Mouse (Mus musculus) heart, postnatal 10 days (tissue): ENCODE measurements at regions not wholly inside any gene's neighbourhood (a gene's known extent, or its start where the extent isn't known, plus 50 kb on each side); places are given as distances from the start of the nearest gene placed in this dataset.
"Not testable (repeated sequence)": the region's sequence is repeated elsewhere in the genome, so short reads cannot be mapped to it uniquely, and the experiment has no call there.

Source experiments
- DNase-seq, 2 experiments: peaks; one replicate each; pipeline ENCODE4 v3.0.0; 2021
- intact Hi-C: fragments of 180-260 bp; cut with DNase I; formaldehyde crosslinking; loops from one replicate; pipeline ENCODE4 v1.15.1; 2025

DNA sequence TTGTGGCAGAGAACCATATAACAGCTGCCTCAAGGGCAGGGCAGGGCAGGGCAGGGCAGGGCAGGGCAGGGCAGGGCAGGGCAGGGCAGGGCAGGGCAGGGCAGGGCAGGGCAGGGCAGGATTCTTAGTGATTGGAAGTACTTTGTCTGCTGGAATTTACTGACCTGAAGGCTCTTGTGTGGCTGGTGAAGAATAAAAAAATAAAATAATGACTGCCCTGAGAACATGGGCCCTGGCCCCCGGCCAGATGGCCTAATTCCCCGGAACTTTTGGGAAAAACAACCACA is 169.3 kb downstream of the Qk start:
- intact Hi-C loops, DNase-seq: not testable (repeated sequence)

GRCm38 (mm10) chr17:10149682-10150402 is 169.8 kb downstream of the Qk start:
- intact Hi-C loops = no loop called here
- DNase-seq = no peak

DNA sequence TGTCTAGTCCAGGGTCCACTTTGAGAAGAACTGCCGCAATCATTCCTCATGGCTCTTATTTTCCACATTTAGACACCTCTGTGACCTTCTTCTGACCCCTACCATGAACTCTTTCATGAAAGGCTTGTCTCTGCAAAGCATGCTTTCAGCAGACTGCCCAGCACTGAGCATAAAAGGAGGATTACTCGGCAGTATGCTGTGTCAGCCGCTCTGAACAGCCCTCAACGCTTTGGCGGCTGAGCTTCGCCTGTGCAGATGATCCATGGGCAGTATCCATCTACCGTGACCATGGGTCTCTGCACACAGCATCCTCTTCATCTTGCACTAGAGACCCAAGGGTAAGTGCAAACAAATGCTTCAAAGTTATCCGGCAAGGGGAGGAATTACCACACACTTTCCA is 172.5 kb downstream of the Qk start:
- intact Hi-C loops = no loop called here
- peak; percentile 22 to 30 for DNase-seq

GRCm38 (mm10) chr17:10146576-10146975 is 173.1 kb downstream of the Qk start:
- intact Hi-C loops = no loop called here
- DNase-seq = no peak

GRCm38 (mm10) chr17:10138847-10139246 is 180.8 kb downstream of the Qk start:
- no peak for DNase-seq
- intact Hi-C loops = no loop called here

- intact Hi-C loops = no loop called here
- DNase-seq = no peak
Observed at GRCm38 (mm10) chr17:10138374-10138773, 181.3 kb downstream of the Qk start.

- DNase-seq = peak; percentile 42 to 58
- intact Hi-C loops = no loop called here
Observed at GRCm38 (mm10) chr17:10135111-10135510, 184.5 kb downstream of the Qk start.

DNA sequence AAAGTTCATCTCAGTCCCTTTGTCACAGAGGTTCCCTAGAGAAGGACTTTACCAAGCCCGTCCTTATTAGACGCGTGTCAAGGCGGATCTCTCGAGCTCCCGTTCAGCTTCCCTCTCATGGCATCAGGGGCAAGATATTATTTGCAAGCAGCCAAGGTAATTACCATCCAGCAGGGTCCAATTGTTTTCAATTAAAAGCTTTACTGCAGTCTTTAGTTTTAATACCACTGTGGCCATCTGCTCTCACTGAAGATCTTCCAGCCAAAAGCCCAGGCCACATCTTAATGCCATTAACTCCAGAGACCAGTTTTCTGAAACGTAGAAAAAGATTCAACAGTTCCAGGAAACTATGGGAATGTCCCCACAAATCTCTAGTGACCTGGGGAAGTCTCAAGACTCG is 191.1 kb downstream of the Qk start:
- DNase-seq = no peak

DNA sequence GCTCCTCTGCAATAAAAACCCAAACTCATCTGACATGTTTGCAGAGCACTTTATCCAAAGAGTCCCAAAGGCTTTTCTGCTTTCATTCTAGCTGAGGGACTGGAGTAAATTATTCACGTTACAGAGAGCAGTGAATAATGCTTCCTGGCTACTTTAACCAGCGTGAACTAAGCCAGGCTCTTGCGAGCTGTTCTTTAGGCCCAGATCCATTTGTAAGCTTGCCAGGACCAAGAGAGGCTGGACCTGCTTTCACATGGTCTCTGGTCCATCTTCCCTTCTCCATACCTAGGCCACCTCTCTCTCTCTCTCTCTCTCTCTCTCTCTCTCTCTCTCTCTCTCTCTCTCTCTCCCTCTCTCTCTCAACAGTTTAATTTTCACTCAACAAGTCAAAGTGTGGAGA is 197.2 kb downstream of the Qk start:
- intact Hi-C loops = no loop called here
- no peak for DNase-seq

More for the DNA sequence above, 191.1 kb downstream of the Qk start:
- intact Hi-C loops = no loop called here

DNA sequence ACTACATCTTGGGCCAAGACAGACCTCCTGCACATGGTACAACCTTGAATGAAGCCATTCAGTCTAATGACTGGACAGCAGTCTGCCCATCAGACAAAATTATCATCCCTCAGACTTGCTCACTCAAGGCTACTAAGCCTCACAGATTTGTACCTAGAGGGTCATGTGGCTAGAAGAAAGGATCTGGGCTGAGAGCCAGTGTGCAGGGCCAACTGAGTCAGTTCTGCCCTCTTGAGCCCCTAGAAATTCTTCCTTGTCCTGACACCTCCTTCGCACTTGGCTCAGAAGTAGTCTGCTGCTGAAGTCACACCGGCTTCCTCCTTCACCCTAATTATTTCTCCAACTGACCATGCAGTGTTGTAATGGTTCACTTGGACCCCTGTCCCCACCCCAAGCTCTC is 207.5 kb downstream of the Qk start:
- DNase-seq = no peak
- intact Hi-C loops = no loop called here

GRCm38 (mm10) chr17:10110375-10110675 is 209.3 kb downstream of the Qk start:
- intact Hi-C loops = no loop called here
- no peak for DNase-seq

DNA sequence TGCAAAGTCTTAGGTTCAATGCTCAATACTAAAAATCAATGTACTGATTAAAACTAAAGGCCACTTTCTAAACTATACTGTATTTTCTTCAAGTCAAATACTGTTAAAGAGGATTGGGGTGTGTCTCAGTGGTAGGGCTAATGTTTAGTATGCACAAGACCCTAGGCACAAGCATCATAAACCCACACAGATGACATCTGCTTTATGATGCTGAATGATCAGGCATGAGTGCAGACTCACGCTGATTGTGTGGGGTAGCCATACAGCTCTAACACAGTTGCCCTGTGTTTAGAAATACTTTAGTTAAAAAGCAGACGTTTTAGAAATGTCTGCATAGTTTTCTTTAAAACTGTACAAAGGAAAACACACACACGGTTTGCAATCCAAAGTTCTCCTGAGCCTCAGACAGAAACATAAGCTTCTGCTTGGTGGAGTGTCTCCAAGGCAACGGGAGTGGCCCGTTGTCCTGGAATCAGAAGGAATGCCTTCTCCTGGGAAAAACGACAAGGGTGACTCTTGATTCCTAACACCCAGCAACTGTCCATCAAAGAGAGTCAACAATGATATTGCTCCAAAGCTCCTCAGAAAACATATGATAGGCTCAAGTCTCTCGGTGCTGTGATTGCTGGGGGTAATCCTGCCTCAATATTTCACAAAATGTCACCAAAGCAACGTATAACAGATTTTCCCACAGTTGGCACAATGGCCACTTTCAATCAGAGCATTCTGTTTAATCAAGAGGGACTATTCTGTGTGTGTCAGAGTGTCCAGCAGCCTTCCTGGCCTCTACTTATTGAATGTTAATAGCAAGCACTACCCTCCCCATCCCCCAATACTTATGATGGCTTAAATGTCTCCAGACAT is 209.9 kb downstream of the Qk start:
- no peak for DNase-seq
- intact Hi-C loops = no loop called here

DNA sequence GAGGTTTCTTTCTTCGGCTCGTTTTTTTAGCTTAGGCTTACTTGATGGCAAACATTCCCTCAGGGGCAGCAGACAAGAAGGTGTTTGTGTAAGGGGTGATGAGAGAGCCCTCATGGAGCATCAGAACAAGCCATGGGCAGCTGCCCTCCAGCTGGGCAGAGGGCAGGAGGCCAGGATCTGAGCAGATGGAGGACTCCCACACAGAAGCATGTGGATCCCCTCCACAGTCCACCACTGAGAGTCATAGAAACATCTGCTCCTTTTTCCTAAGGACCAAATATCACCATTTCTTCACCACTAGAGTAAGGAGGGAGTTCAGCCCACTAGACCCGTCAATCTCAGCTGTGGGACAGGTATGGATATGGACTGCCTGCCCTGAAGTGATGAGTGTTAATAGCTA is 214.4 kb downstream of the Qk start:
- DNase-seq = peak in 1 of 2 experiments; percentile 38

GRCm38 (mm10) chr17:10098199-10098598 is 221.5 kb downstream of the Qk start:
- DNase-seq = no peak
- intact Hi-C loops = loop anchor here (5.0 kb wide), 2 partner anchors 94 to 394 kb away; no protein-coding TSS in a partner anchor

More for the DNA sequence above, 214.4 kb downstream of the Qk start:
- intact Hi-C loops = no loop called here

GRCm38 (mm10) chr17:10097691-10098090 is 222.0 kb downstream of the Qk start:
- intact Hi-C loops = loop anchor here (2.0 to 5.0 kb wide), 3 partner anchors 95 to 395 kb away; no protein-coding TSS in a partner anchor
- DNase-seq = no peak

DNA sequence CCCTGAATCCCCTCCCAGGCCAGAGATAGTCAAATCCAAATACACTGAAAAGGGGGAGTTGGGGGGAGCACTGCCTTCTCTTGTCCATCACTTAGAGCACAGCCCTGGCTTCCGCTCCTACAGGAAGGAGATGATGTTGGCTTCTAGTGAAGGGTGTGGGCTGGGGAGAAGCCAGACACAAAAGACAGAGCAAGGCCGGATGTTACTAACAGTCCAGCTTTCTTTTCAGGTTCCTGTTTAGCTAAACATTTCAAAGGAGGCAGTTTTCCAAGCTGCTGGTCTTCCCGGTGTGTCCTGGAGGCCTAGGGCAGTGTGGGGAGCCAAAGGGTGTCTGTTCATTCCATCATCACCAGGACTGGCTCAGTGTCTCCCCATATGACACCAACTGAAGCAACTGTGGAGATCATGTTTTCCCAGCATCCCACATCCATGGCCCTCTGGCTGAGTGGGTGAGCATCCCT is 223.8 kb downstream of the Qk start:
- peak; percentile 55 to 60 for DNase-seq
- intact Hi-C loops = loop anchor here (1.0 to 5.0 kb wide), 5 partner anchors 96 to 396 kb away; no protein-coding TSS in a partner anchor

DNA sequence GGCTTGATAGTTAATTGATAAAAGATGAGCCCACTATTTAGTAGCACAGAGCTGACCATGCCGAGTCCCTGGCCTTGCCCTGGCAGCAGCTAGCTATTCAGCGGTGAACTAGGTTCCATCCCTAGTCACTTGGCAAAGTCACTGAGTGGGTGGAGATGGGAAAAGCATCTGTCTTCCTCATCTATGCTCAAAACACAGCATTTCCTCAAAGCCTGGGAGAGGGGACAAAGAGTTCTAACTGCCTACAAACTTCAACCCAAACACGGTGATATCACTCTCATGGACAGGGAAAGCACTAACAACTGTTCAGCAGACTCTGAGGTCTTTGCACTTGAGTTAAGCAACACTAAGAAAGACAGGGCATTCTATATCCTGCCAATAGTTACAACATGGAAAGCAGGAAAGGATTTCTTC is 225.5 kb downstream of the Qk start:
- intact Hi-C loops = loop anchor here (1.0 to 2.0 kb wide), 2 partner anchors 53 to 329 kb away; no protein-coding TSS in a partner anchor
- DNase-seq = peak; percentile 84 to 85

DNA sequence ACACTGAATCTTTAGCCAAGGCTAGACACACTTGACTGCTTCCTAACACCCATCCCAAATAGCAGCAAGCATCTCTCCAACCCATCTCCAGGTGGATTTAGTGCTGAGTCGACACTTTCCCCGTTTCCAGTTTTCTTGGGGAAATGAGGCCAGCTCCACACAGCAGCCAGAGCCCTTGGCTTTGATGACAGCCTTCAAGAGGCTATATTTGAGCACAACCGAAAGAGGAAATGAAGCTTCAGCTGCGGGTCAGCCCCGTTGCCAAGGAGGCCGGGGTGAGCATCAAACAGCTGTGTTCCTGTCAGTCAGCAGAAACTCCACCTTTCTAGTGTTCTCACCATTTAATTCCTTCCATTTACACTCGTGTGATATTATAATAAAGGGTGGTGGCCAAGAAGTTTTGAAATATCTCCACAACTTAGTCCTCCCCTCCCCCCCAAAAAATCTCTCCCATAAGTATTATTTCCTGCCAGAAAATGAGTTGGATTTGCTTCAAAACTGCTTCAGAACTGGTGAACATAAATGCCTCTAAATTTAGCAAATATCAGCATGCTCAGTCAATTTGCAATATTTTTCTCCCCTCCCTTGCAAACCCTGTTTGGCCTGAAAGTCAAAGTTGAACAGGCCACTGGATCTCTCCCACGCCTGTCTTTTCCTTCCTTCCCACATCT is 226.1 kb downstream of the Qk start:
- DNase-seq = peak; percentile 74 to 80
- intact Hi-C loops = loop anchor here (1.0 to 2.0 kb wide), 2 partner anchors 52 to 329 kb away; no protein-coding TSS in a partner anchor

DNA sequence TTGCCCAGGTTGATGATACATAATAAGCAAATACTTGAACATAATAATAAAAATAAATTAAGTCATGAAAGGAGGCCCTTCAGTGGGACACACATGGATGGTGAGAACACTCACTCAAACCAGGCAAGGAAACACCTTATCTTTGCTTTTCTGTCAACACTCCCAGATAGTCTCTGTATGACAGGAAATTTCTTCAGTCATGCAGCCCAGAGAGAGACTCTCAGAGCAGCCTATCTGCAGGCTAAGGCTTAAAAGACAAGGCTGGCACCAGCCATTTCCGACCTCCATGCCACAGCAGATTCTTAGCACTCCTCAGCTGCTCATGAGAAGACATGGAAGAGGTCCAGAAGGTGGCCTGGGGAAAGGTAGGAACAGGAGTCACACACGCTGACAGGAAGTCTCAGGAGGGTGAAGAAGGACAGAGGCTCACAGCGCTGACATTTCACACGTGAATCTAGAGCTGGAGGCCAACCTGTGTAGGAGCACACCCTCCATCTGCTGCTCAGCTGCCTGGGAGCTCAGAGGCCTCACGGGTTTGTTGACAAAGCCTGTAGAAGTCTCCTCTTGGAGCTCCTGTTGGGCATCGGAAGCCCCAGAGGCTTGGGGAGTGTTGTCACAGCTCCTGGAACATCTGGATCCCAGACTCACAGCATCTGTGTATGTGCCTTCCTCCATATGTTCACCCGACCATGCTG is 232.3 kb downstream of the Qk start:
- intact Hi-C loops = no loop called here
- DNase-seq = no peak

DNA sequence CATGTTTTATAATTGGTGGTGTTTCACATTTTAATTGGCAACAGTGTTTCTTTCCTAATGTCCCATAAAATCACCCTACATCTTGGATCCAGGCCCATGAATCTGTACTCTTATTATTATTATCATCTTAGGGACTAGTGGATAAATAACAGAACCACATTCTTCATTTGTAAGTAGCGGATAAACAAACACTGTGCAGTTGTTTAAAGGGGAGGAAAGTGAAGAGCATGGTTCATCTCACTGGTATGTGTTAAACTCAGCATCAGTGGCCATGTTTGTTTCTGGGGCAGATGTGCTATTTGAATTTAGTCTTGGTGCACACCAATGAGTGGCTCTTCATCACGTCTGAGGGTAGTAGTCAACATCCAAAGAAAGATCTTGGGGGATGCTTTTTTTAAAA is 233.1 kb downstream of the Qk start:
- intact Hi-C loops = no loop called here
- no peak for DNase-seq

GRCm38 (mm10) chr17:10086132-10086531 is 233.5 kb downstream of the Qk start:
- peak; percentile 53 to 54 for DNase-seq

More at GRCm38 (mm10) chr17:10086132-10086531, 233.5 kb downstream of the Qk start:
- intact Hi-C loops = no loop called here
